Mouse (Mus musculus) lung, postnatal 0 days (tissue): Measurements from ENCODE around the gene Cpe. TPM values are rescaled to one million over a fixed set of nuclear protein-coding genes. Genes with fewer than 3 reads are reported as not detected.

ENCODE experiments used
- ATAC-seq: fragments of 200-750 bp; cut with Nextera tagmentation; 2 replicates; pipeline ENCODE4 v1.8.0; 2017; ENCODE audit warnings: moderate library complexity
- DNase-seq: peaks from one replicate; pipeline ENCODE4 v3.0.0-alpha.2; 2016; ENCODE audit warnings: low spot score
- H3K27ac ChIP-seq: fragments of 300-500 bp; sonication (generic); 2 replicates; pipeline ENCODE4 v1.5.1; 2014; ENCODE audit warnings: antibody characterized with exemption, mild to moderate bottlenecking, low read length, mixed read lengths
- H3K27me3 ChIP-seq: fragments of 300-500 bp; sonication (generic); replicated peaks from 2 replicates; pipeline ENCODE4 v1.6.1; 2014; ENCODE audit warnings: low read length, mixed read lengths; ENCODE audit not compliant: insufficient read depth
- H3K36me3 ChIP-seq: fragments of 300-500 bp; sonication (generic); 2 replicates; pipeline ENCODE4 v1.6.1; 2014; ENCODE audit warnings: low read length, mixed read lengths; ENCODE audit not compliant: insufficient read depth
- H3K4me1 ChIP-seq: fragments of 300-500 bp; sonication (generic); 2 replicates; pipeline ENCODE4 v1.6.1; 2014; ENCODE audit warnings: antibody characterized with exemption, low read depth, low read length, mixed read lengths; ENCODE audit not compliant: insufficient read depth
- H3K4me2 ChIP-seq: fragments of 300-500 bp; sonication (generic); replicated peaks from 2 replicates; pipeline ENCODE4 v1.6.1; 2014; ENCODE audit warnings: low read depth, mild to moderate bottlenecking, low read length, moderate library complexity, mixed read lengths
- H3K4me3 ChIP-seq: fragments of 300-500 bp; sonication (generic); 2 replicates; pipeline ENCODE4 v1.5.1; 2014; ENCODE audit warnings: low read depth, low read length
- H3K9ac ChIP-seq: fragments of 300-500 bp; sonication (generic); replicated peaks from 2 replicates; pipeline ENCODE4 v1.6.1; 2014; ENCODE audit warnings: low read depth, mild to moderate bottlenecking
- H3K9me3 ChIP-seq: fragments of 300-500 bp; sonication (generic); 2 replicates; pipeline ENCODE4 v1.6.1; 2016; ENCODE audit warnings: low read length, mixed read lengths
- CTCF ChIP-seq: IDR thresholded peaks from 2 replicates; pipeline ENCODE4 v1.5.1; 2016; ENCODE audit warnings: antibody characterized with exemption, mild to moderate bottlenecking
- EP300 ChIP-seq: IDR thresholded peaks from 2 replicates; pipeline ENCODE4 v1.6.1; 2016; ENCODE audit warnings: antibody characterized with exemption, mild to moderate bottlenecking, control low read depth
- WGBS: fragments of 180-500 bp; shearing (Covaris S2); extraction: QIAGEN DNeasy Blood & Tissue Kit; methylation state at CpG from one replicate; pipeline ENCODE4 v1.1.7; 2014; 5-methylcytosine and 5-hydroxymethylcytosine counted together
- polyA plus RNA-seq: library from polyadenylated mRNA; unstranded; fragments of >200 nt; fragmentation: Nextera tagmentation; extraction: Ambion mirVana; gene quantifications from 2 replicates; pipeline ENCODE4 v1.2.1, GENCODE M21; 2015

Cpe gene
- polyA plus RNA-seq, 1 experiment from 2014 or later, result 35.3 TPM

- ATAC-seq (no peak), DNase-seq (no peak)
- Histone ChIP-seq H3K9me3 (no peaks in the 10 kb centered on the region), H3K4me1 (no peaks in the 10 kb centered on the region), H3K4me2 (no peak overlapping the region), H3K36me3 (no peaks in the 10 kb centered on the region), H3K27ac (no peak overlapping the region), H3K4me3 (no peak overlapping the region), H3K9ac (no peak overlapping the region), H3K27me3 (no peaks in the 10 kb centered on the region)
- WGBS, result 99% methylated on average over 3 of the region's 3 CpGs
- TF ChIP-seq EP300 (no peak), CTCF (no peak)
These were observed 50.1 kb downstream of the Cpe start for GRCm38 (mm10) chr8:64642799-64643198.

GRCm38 (mm10) chr8:64640599-64640998 is 52.3 kb downstream of the Cpe start:
- WGBS, result 86% methylated on average over 1 of the region's 1 CpGs
- Histone ChIP-seq H3K4me2 (no peak overlapping the region), H3K4me1 (no peaks in the 10 kb centered on the region), H3K4me3 (no peak overlapping the region), H3K36me3 (no peaks in the 10 kb centered on the region), H3K27me3 (no peaks in the 10 kb centered on the region), H3K9me3 (no peaks in the 10 kb centered on the region), H3K9ac (no peak overlapping the region), H3K27ac (no peak overlapping the region)
- no peak for TF ChIP-seq EP300
- no peak for TF ChIP-seq CTCF
- ATAC-seq, result no peak
- no peak for DNase-seq

- Histone ChIP-seq H3K36me3 (no peaks in the 10 kb centered on the region), H3K4me1 (no peaks in the 10 kb centered on the region), H3K27me3 (no peaks in the 10 kb centered on the region), H3K9ac (no peak overlapping the region), H3K27ac (no peak overlapping the region), H3K9me3 (no peaks in the 10 kb centered on the region), H3K4me2 (no peak overlapping the region), H3K4me3 (no peak overlapping the region)
- ATAC-seq (no peak), DNase-seq (no peak)
- TF ChIP-seq EP300 (no peak), CTCF (no peak)
- WGBS, result 82% methylated on average over 5 of the region's 5 CpGs
These were observed 53.2 kb downstream of the Cpe start for GRCm38 (mm10) chr8:64639676-64640075.

GRCm38 (mm10) chr8:64634901-64635300 is 58.0 kb downstream of the Cpe start:
- Histone ChIP-seq H3K27me3 (no peaks in the 10 kb centered on the region), H3K9ac (no peak overlapping the region), H3K36me3 (no peaks in the 10 kb centered on the region), H3K4me3 (no peak overlapping the region), H3K9me3 (no peaks in the 10 kb centered on the region), H3K27ac (no peak overlapping the region), H3K4me2 (no peak overlapping the region), H3K4me1 (no peaks in the 10 kb centered on the region)
- TF ChIP-seq CTCF, result no peak
- TF ChIP-seq EP300, result no peak
- ATAC-seq, result no peak
- DNase-seq, result no peak
- 55% methylated on average over 3 of the region's 3 CpGs for WGBS

- Histone ChIP-seq H3K36me3 (no peaks in the 10 kb centered on the region), H3K4me2 (no peak overlapping the region), H3K9ac (no peak overlapping the region), H3K27ac (no peak overlapping the region), H3K27me3 (no peaks in the 10 kb centered on the region), H3K9me3 (no peaks in the 10 kb centered on the region), H3K4me1 (no peaks in the 10 kb centered on the region), H3K4me3 (no peak overlapping the region)
- TF ChIP-seq EP300, result no peak
- TF ChIP-seq CTCF, result no peak
- WGBS, result 71% methylated on average over 8 of the region's 8 CpGs
- no peak for ATAC-seq
- DNase-seq, result no peak
These were observed 58.6 kb downstream of the Cpe start for GRCm38 (mm10) chr8:64634131-64634865.

GRCm38 (mm10) chr8:64632169-64632568 is 60.7 kb downstream of the Cpe start:
- H3K4me2 ChIP-seq, result no peak overlapping the region
- H3K36me3 ChIP-seq, result no peaks in the 10 kb centered on the region
- WGBS, result 82% methylated on average over 4 of the region's 4 CpGs

More at GRCm38 (mm10) chr8:64632169-64632568, 60.7 kb downstream of the Cpe start:
- no peak overlapping the region for H3K4me3 ChIP-seq
- H3K4me1 ChIP-seq, result no peaks in the 10 kb centered on the region
- no peak overlapping the region for H3K27ac ChIP-seq
- DNase-seq, result no peak
- H3K9ac ChIP-seq, result no peak overlapping the region
- TF ChIP-seq EP300 (no peak), CTCF (no peak)
- no peak for ATAC-seq
- no peaks in the 10 kb centered on the region for H3K9me3 ChIP-seq
- H3K27me3 ChIP-seq, result no peaks in the 10 kb centered on the region
